Mouse (Mus musculus) E14TG2a.4 (cell line): ENCODE results near the gene Zbed5.

Experiments
- CTCF ChIP-seq: conservative IDR thresholded peaks from 2 replicates; pipeline ENCODE4 v1.5.1; 2014; ENCODE audit warnings: low read length
- NANOG ChIP-seq: IDR thresholded peaks from 2 replicates; pipeline ENCODE4 v1.6.1; 2014; ENCODE audit warnings: borderline replicate concordance, low read length, mixed read lengths
- POU5F1 ChIP-seq: IDR thresholded peaks from 2 replicates; pipeline ENCODE4 v1.6.1; 2014; ENCODE audit warnings: low read length, borderline replicate concordance

DNA sequence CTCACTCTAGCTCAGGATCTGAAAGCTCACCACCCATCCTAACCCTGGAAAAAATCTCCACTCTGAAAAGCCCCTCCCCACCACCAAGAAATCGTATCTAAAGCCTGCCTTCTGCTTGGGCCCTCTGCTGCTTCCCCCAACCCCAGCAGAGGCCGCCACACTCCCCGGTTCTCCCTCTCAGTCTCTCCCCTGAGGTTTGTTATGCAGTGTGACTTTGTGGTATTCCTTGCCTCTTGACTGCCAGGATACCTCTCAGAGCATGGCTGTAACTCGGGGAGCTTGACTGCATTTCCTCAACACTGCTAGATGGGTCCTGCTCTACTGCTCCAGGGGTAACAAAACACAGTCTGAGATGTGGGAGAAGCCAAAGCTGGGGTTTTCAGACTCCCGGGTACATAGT lies 40.4 kb upstream of the Zbed5 start:
- TF ChIP-seq CTCF = no peak
- TF ChIP-seq POU5F1 = no peak
- no peak for TF ChIP-seq NANOG
